Mouse (Mus musculus) megakaryocyte, embryonic 14.5 days (primary cell): ENCODE measurements around the gene Slc25a21.

ENCODE experiments used
- FLI1 ChIP-seq: IDR thresholded peaks from 2 replicates; pipeline ENCODE4 v1.6.1; 2012; ENCODE audit warnings: low read length, inconsistent platforms, mixed read lengths
- GATA1 ChIP-seq: IDR thresholded peaks from 3 replicates; pipeline ENCODE4 v1.6.1; 2012; ENCODE audit warnings: mixed read lengths, low read length, inconsistent platforms, borderline replicate concordance

DNA sequence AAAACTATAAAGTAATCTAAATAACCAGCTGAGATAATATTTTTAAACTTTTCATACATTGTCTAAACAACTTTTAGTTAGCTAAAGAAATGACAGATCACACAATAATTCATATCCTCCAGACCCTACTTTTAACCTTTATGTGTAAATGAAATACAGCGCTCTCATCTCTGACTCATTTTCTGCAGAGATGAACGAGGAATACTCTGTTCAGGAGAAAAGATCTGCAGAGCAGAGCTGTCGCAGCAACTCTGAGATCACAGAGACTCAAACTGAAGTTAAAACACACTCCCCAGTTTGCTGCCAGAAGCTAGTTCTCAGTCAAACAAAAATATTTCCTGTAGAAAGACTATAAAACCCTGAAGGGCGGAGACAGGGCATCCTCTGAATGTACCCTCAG lies 177.5 kb downstream of the Slc25a21 start:
- no peak for TF ChIP-seq FLI1
- TF ChIP-seq GATA1: no peak
